Mouse (Mus musculus): ENCODE results near the gene 9430015G10Rik.
"Not testable (repeated sequence)": the region's sequence is repeated elsewhere in the genome, so short reads cannot be mapped to it uniquely, and the experiment has no call there.

The 9430015G10Rik gene

GRCm38 (mm10) chr4:156099427-156099826 is 10.4 kb upstream of the 9430015G10Rik start:
- DNase-seq: no peak

GRCm38 (mm10) chr4:156100501-156100900 is 9.3 kb upstream of the 9430015G10Rik start:
- DNase-seq: no peak

- DNase-seq: no peak
Measured at GRCm38 (mm10) chr4:156101481-156101903, 8.3 kb upstream of the 9430015G10Rik start.

- DNase-seq: no peak
Measured at GRCm38 (mm10) chr4:156103342-156103741, 6.4 kb upstream of the 9430015G10Rik start.

GRCm38 (mm10) chr4:156108606-156109546 is 906 bp upstream of the 9430015G10Rik start:
- DNase-seq: peak; percentile 16 to 38

- DNase-seq: no peak
Measured at GRCm38 (mm10) chr4:156124077-156124476, 14.3 kb downstream of the 9430015G10Rik start.

- no peak for DNase-seq
Measured at GRCm38 (mm10) chr4:156125393-156125792, 15.6 kb downstream of the 9430015G10Rik start.

GRCm38 (mm10) chr4:156126841-156127240 is 17.1 kb downstream of the 9430015G10Rik start:
- no peak for DNase-seq

GRCm38 (mm10) chr4:156128746-156129145 is 19.0 kb downstream of the 9430015G10Rik start:
- DNase-seq: no peak

- no peak for DNase-seq
Measured at GRCm38 (mm10) chr4:156130436-156130835, 20.7 kb downstream of the 9430015G10Rik start, which contains the start of gene Rnf223. TSS of gene Rnf223 (plus strand) at chr4:156130513.

- no peak for DNase-seq
Measured at GRCm38 (mm10) chr4:156130940-156131339, 21.2 kb downstream of the 9430015G10Rik start.

GRCm38 (mm10) chr4:156133334-156133733 is 23.6 kb downstream of the 9430015G10Rik start:
- no peak for DNase-seq

- no peak for DNase-seq
Measured at GRCm38 (mm10) chr4:156133943-156134605, 24.3 kb downstream of the 9430015G10Rik start.

GRCm38 (mm10) chr4:156135112-156135511 is 25.3 kb downstream of the 9430015G10Rik start:
- DNase-seq: no peak

GRCm38 (mm10) chr4:156135801-156136200 is 26.0 kb downstream of the 9430015G10Rik start:
- DNase-seq: no peak

GRCm38 (mm10) chr4:156136285-156137100 is 26.7 kb downstream of the 9430015G10Rik start:
- DNase-seq: peak in 1 of 2 experiments; percentile 27

GRCm38 (mm10) chr4:156150887-156151286 is 41.1 kb downstream of the 9430015G10Rik start:
- DNase-seq: not testable (repeated sequence)

- no peak for DNase-seq
Measured at GRCm38 (mm10) chr4:156154771-156155170, 45.0 kb downstream of the 9430015G10Rik start.

GRCm38 (mm10) chr4:156166477-156166876 is 56.7 kb downstream of the 9430015G10Rik start:
- peak in 1 of 2 experiments; percentile 15 for DNase-seq

- no peak for DNase-seq
Measured at GRCm38 (mm10) chr4:156168611-156169010, 58.8 kb downstream of the 9430015G10Rik start.

GRCm38 (mm10) chr4:156169129-156169528 is 59.3 kb downstream of the 9430015G10Rik start:
- no peak for DNase-seq

GRCm38 (mm10) chr4:156171828-156172227 is 62.0 kb downstream of the 9430015G10Rik start:
- DNase-seq: no peak

Data from thymus, postnatal 36 days (tissue).